Mouse (Mus musculus) heart, embryonic 12.5 days (tissue): ENCODE results near the gene Kif13a. TPM values are rescaled to one million over a fixed set of nuclear protein-coding genes. Genes with fewer than 3 reads are reported as not detected.
A peak's percentile ranks its signal among the peaks of the same experiment; 100 is the strongest.

Source experiments
- ATAC-seq: fragments of 200-750 bp; cut with Nextera tagmentation; 2 replicates; pipeline ENCODE4 v1.8.0; 2017; ENCODE audit warnings: moderate TSS enrichment, moderate library complexity; ENCODE audit not compliant: insufficient number of reproducible peaks, low FRiP score
- H3K27ac ChIP-seq: fragments of 300-500 bp; sonication (generic); 2 replicates; pipeline ENCODE4 v1.5.1; 2016; ENCODE audit warnings: mild to moderate bottlenecking, moderate library complexity; ENCODE audit not compliant: poor library complexity, severe bottlenecking
- H3K27me3 ChIP-seq: fragments of 300-500 bp; sonication (generic); replicated peaks from 2 replicates; pipeline ENCODE4 v1.6.1; 2016; ENCODE audit warnings: mild to moderate bottlenecking, moderate library complexity
- H3K36me3 ChIP-seq: fragments of 300-500 bp; sonication (generic); 2 replicates; pipeline ENCODE4 v1.6.1; 2016; ENCODE audit warnings: mild to moderate bottlenecking, moderate library complexity
- H3K4me1 ChIP-seq: fragments of 300-500 bp; sonication (generic); replicated peaks from 2 replicates; pipeline ENCODE4 v1.6.1; 2016; ENCODE audit warnings: mild to moderate bottlenecking
- H3K4me2 ChIP-seq: fragments of 300-500 bp; sonication (generic); 2 replicates; pipeline ENCODE4 v1.6.1; 2016; ENCODE audit warnings: mild to moderate bottlenecking, moderate library complexity
- H3K4me3 ChIP-seq: fragments of 300-500 bp; sonication (generic); 2 replicates; pipeline ENCODE4 v1.5.1; 2016; ENCODE audit warnings: mild to moderate bottlenecking
- H3K9ac ChIP-seq: fragments of 300-500 bp; sonication (generic); 2 replicates; pipeline ENCODE4 v1.6.1; 2016; ENCODE audit warnings: mild to moderate bottlenecking, moderate library complexity
- H3K9me3 ChIP-seq: fragments of 300-500 bp; sonication (generic); replicated peaks from 2 replicates; pipeline ENCODE4 v1.6.1; 2016; ENCODE audit warnings: mild to moderate bottlenecking, moderate library complexity
- WGBS: fragments of 180-500 bp; shearing (Covaris S2); methylation state at CpG from one replicate; pipeline ENCODE4 v1.1.7; 2016; 5-methylcytosine and 5-hydroxymethylcytosine counted together
- polyA plus RNA-seq: library from polyadenylated mRNA; unstranded; fragments of >200 nt; fragmentation: Nextera tagmentation; extraction: Ambion mirVana; gene quantifications from 2 replicates; pipeline ENCODE4 v1.2.1, GENCODE M21; 2016

The Kif13a gene
- polyA plus RNA-seq, 1 experiment from 2014 or later, result 56.0 TPM

- 65% methylated on average over 3 of the region's 3 CpGs for WGBS
- Histone ChIP-seq H3K4me1 (peaks cover 74% of the 10 kb centered on the region), H3K27me3 (no peaks in the 10 kb centered on the region), H3K9ac (0 out of 2 replicates have a peak overlapping the region, but pooled peaks have one; percentile 8), H3K4me3 (no peak overlapping the region), H3K27ac (peak overlapping the region; percentile 84), H3K9me3 (no peaks in the 10 kb centered on the region), H3K36me3 (peaks cover 3% of the 10 kb centered on the region; the same call in 1 of the 2 replicates), H3K4me2 (peak overlapping the region; percentile 35)
- no peak for ATAC-seq
Observed at GRCm38 (mm10) chr13:46883976-46884375, 45.7 kb downstream of the Kif13a start.

GRCm38 (mm10) chr13:46883381-46883780 is 46.3 kb downstream of the Kif13a start:
- Histone ChIP-seq H3K27me3 (no peaks in the 10 kb centered on the region), H3K4me3 (no peak overlapping the region), H3K4me2 (peak overlapping the region; percentile 35), H3K9ac (no peak overlapping the region), H3K9me3 (no peaks in the 10 kb centered on the region), H3K36me3 (peaks cover 3% of the 10 kb centered on the region; the same call in 1 of the 2 replicates), H3K27ac (peak overlapping the region; percentile 84), H3K4me1 (peaks cover 69% of the 10 kb centered on the region)
- peak; percentile 71 for ATAC-seq
- 10% methylated on average over 10 of the region's 10 CpGs for WGBS

DNA sequence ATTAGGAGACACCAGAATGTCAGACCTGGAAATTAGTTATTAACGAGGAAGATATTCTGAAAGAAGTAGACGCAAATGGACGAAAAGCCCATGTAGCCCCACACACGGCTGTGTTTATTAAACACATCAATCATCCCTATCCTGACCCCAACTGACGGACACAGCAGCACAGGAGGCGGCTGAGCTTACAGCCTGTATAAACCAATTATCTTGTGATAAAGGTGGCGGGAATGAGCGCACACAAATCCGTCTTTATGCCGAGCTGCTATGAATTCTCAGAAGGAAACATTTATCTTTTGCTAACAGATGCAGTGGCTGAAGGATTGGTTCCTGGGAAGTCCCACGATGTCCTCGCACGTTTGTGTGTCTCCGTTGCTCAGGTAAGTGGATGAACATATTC is 48.9 kb downstream of the Kif13a start:
- Histone ChIP-seq H3K27me3 (no peaks in the 10 kb centered on the region), H3K4me3 (no peak overlapping the region), H3K4me2 (no peak overlapping the region), H3K9me3 (no peaks in the 10 kb centered on the region), H3K36me3 (peaks cover 3% of the 10 kb centered on the region; the same call in 1 of the 2 replicates), H3K9ac (no peak overlapping the region), H3K4me1 (peaks cover 67% of the 10 kb centered on the region), H3K27ac (no peak overlapping the region)
- WGBS, result 74% methylated on average over 14 of the region's 14 CpGs
- ATAC-seq, result no peak

DNA sequence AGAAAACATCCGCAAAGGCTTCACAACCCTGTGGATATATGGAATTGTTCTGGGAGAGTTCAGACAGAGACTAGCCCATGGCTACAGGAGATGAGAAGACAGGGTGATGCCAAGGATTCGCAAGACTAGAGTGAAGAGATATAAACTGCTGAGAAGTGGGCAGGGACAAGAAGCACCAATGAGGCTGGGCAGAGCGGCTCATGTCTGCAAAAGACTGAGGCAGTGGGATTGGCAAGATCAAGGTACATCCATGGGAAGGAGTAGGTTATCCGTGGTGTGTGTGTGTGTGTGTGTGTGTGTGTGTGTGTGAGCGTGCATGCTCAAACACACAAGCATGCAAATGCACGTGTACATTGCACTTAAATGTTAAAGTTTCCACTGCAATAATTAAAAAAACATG is 49.4 kb downstream of the Kif13a start:
- Histone ChIP-seq H3K4me1 (peaks cover 62% of the 10 kb centered on the region), H3K4me3 (no peak overlapping the region), H3K27ac (no peak overlapping the region), H3K4me2 (no peak overlapping the region), H3K9ac (no peak overlapping the region), H3K27me3 (no peaks in the 10 kb centered on the region), H3K36me3 (peaks cover 3% of the 10 kb centered on the region; the same call in 1 of the 2 replicates), H3K9me3 (no peaks in the 10 kb centered on the region)
- WGBS, result 88% methylated on average over 6 of the region's 6 CpGs
- no peak for ATAC-seq

DNA sequence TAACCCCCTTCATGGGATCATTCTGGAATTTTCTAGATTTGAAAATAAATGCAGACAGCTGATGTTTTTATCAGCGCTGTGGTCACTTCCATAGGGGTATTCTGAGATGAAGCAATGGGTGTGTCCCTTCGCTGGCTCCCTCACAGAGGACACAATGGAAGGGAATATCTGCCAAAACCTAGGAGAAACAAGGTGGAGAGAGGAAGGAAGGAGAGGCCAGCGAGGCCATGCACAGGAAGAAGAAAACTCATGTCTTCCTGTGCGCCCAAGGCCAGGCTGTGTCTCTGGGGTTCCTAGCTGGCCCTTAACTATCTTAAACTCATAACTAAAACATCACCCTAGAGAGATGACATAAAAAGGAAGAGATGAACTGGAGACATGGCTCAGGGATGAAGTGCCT is 52.6 kb downstream of the Kif13a start:
- ATAC-seq, result no peak
- H3K9ac ChIP-seq, result no peak overlapping the region
- H3K27ac ChIP-seq, result peak overlapping the region; percentile 39; the same call in 1 of the 2 replicates
- 69% methylated on average over 4 of the region's 4 CpGs for WGBS
- no peaks in the 10 kb centered on the region for H3K36me3 ChIP-seq
- H3K4me1 ChIP-seq, result peaks cover 49% of the 10 kb centered on the region
- no peak overlapping the region for H3K4me2 ChIP-seq
- H3K4me3 ChIP-seq, result no peak overlapping the region
- H3K9me3 ChIP-seq, result no peaks in the 10 kb centered on the region
- no peaks in the 10 kb centered on the region for H3K27me3 ChIP-seq

DNA sequence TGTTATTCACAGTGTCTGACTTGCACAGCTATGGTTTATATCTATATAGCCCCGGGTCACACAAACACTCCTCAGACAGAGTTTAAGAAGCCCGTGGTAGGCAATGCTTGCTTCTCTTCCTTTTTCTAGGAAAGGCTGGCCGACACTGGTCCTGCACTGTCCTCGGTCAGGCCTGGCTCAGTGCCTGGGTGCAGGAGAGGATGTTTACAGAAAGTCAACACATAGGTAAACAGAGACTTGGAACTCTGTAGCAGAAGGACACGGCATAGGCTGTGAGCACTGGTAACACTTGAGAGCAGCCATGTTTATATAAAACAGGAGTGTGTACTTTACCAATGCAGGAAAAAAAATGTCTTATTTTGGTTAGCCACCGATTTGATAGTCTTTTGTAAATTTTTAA is 54.3 kb downstream of the Kif13a start:
- 60% methylated on average over 6 of the region's 6 CpGs for WGBS
- no peak overlapping the region for H3K27ac ChIP-seq
- no peaks in the 10 kb centered on the region for H3K9me3 ChIP-seq
- no peak overlapping the region for H3K9ac ChIP-seq
- H3K27me3 ChIP-seq, result no peaks in the 10 kb centered on the region
- H3K4me3 ChIP-seq, result no peak overlapping the region
- H3K4me2 ChIP-seq, result no peak overlapping the region
- no peak for ATAC-seq
- no peaks in the 10 kb centered on the region for H3K36me3 ChIP-seq
- H3K4me1 ChIP-seq, result peaks cover 59% of the 10 kb centered on the region

DNA sequence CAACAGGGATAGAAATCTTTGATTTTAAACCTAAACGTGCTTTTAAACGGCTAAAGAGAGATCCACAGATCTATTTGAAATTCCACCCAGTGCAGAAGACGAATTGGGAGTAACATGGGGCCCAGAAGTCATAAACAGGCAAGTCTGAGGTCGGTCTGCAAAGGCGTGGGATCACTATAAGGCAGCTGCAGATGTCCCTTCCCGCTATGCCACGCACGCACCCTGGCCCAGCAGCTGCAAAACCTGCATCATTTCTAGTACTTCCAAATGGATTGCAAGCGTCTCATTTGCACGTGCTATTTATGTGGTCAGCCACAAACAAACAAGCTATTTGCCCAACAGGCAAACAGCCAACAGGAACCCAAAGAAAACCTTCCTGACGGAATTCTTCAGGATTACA is 56.9 kb downstream of the Kif13a start:
- Histone ChIP-seq H3K27me3 (no peaks in the 10 kb centered on the region), H3K4me1 (peaks cover 62% of the 10 kb centered on the region), H3K4me3 (no peak overlapping the region), H3K4me2 (no peak overlapping the region), H3K9me3 (no peaks in the 10 kb centered on the region), H3K9ac (no peak overlapping the region), H3K27ac (peak overlapping the region; percentile 70), H3K36me3 (0 out of 2 replicates have a peak, but pooled peaks cover 5% of the 10 kb centered on the region)
- 80% methylated on average over 11 of the region's 11 CpGs for WGBS
- ATAC-seq, result no peak

- H3K4me3 ChIP-seq, result no peak overlapping the region
- H3K4me1 ChIP-seq, result peaks cover 58% of the 10 kb centered on the region
- H3K36me3 ChIP-seq, result 0 out of 2 replicates have a peak, but pooled peaks cover 5% of the 10 kb centered on the region
- H3K9me3 ChIP-seq, result no peaks in the 10 kb centered on the region
- ATAC-seq, result peak; percentile 61; the same call in 1 of the 2 replicates
- peak overlapping the region; percentile 70 for H3K27ac ChIP-seq
- no peak overlapping the region for H3K9ac ChIP-seq
- WGBS, result 35% methylated on average over 6 of the region's 6 CpGs
- H3K4me2 ChIP-seq, result no peak overlapping the region
- no peaks in the 10 kb centered on the region for H3K27me3 ChIP-seq
Observed at GRCm38 (mm10) chr13:46872194-46872593, 57.5 kb downstream of the Kif13a start.

DNA sequence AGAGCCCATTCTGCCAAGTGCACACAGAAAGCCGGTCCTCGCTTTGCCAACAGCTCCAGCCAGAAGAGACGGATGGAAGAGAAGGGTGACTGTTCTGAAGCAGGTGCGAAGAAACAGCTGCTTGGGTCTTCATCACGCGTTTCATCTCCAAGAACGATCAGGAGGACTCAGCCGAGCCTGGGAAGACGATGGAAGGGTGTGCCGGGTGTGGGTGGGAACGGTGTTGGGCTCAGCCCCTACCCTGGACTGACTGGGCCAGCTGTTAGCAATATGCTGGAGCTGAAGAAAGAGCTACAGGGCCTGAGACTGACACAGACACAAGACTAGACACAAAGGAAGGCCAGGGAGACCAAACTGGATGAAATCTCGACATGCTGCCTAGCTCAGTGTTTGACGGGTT is 60.2 kb downstream of the Kif13a start:
- H3K9me3 ChIP-seq, result no peaks in the 10 kb centered on the region
- H3K4me1 ChIP-seq, result peaks cover 47% of the 10 kb centered on the region
- 85% methylated on average over 13 of the region's 13 CpGs for WGBS
- H3K27ac ChIP-seq, result no peak overlapping the region
- no peak overlapping the region for H3K4me3 ChIP-seq
- H3K27me3 ChIP-seq, result no peaks in the 10 kb centered on the region
- no peak overlapping the region for H3K9ac ChIP-seq
- no peak overlapping the region for H3K4me2 ChIP-seq
- no peak for ATAC-seq
- 0 out of 2 replicates have a peak, but pooled peaks cover 5% of the 10 kb centered on the region for H3K36me3 ChIP-seq

DNA sequence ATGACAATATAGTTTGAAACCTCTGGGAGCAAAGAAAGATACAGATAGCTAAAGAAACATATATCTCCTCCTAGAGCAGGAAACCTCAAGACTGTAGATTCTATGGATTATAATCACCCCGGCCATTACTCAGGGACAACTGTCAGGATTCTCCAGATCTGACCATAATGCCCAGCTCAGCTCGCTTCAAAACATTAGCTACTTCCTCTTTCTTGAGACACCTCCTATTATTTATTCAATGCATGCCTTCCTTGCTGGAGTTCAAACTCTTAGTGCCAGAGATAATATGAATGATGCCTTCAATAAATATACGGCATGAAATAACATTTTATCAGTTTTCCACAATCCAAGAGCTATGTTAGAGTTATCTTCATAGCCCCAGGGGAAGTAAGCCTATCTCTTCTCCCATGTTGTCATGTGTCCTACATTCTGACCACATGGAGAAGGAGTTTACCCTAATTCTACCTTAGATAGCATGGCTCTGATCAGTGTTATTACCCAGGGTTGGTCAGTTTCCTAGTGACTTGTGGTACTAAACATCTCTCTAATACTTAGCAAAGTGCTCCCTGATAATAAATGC is 66.4 kb downstream of the Kif13a start:
- Histone ChIP-seq H3K4me1 (peaks cover 19% of the 10 kb centered on the region), H3K27ac (no peak overlapping the region), H3K4me3 (no peak overlapping the region), H3K4me2 (no peak overlapping the region), H3K36me3 (peaks cover 5% of the 10 kb centered on the region; the same call in 1 of the 2 replicates), H3K9me3 (no peaks in the 10 kb centered on the region), H3K9ac (no peak overlapping the region), H3K27me3 (no peaks in the 10 kb centered on the region)
- no peak for ATAC-seq
- WGBS, result 74% methylated on average over 3 of the region's 3 CpGs

GRCm38 (mm10) chr13:46859876-46860275 is 69.8 kb downstream of the Kif13a start:
- WGBS, result 94% methylated on average over 2 of the region's 2 CpGs

GRCm38 (mm10) chr13:46859173-46859572 is 70.5 kb downstream of the Kif13a start:
- Histone ChIP-seq H3K36me3 (peaks cover 5% of the 10 kb centered on the region; the same call in 1 of the 2 replicates), H3K9ac (no peak overlapping the region), H3K27me3 (no peaks in the 10 kb centered on the region), H3K4me1 (peaks cover 27% of the 10 kb centered on the region), H3K27ac (no peak overlapping the region), H3K4me2 (no peak overlapping the region), H3K4me3 (no peak overlapping the region), H3K9me3 (no peaks in the 10 kb centered on the region)
- ATAC-seq, result no peak
- 82% methylated on average over 2 of the region's 2 CpGs for WGBS

More at GRCm38 (mm10) chr13:46859876-46860275, 69.8 kb downstream of the Kif13a start:
- Histone ChIP-seq H3K27ac (no peak overlapping the region), H3K4me1 (peaks cover 27% of the 10 kb centered on the region), H3K36me3 (peaks cover 5% of the 10 kb centered on the region; the same call in 1 of the 2 replicates), H3K9ac (no peak overlapping the region), H3K27me3 (no peaks in the 10 kb centered on the region), H3K4me3 (no peak overlapping the region), H3K4me2 (no peak overlapping the region), H3K9me3 (no peaks in the 10 kb centered on the region)
- ATAC-seq, result no peak
